Mouse (Mus musculus) kidney, adult 2 months (tissue): Measurements from ENCODE around the gene Cltb. TPM values are rescaled to one million over a fixed set of nuclear protein-coding genes. Genes with fewer than 3 reads are reported as not detected.

ENCODE experiments used
- DNase-seq: peaks from one replicate; pipeline ENCODE4 v3.0.0; 2021
- H3K27ac ChIP-seq: fragments of 200-500 bp; 2 replicates; pipeline ENCODE4 v1.5.1; 2012; ENCODE audit warnings: low read depth, low read length, control low read depth, inconsistent platforms; ENCODE audit not compliant: insufficient read depth
- H3K27me3 ChIP-seq: fragments of 200-500 bp; replicated peaks from 2 replicates; pipeline ENCODE4 v1.6.1; 2012; ENCODE audit warnings: mild to moderate bottlenecking, moderate library complexity, low read length, inconsistent platforms; ENCODE audit not compliant: control insufficient read depth, insufficient read depth
- H3K36me3 ChIP-seq: fragments of 200-500 bp; 2 replicates; pipeline ENCODE4 v1.6.1; 2012; ENCODE audit warnings: mild to moderate bottlenecking, moderate library complexity, low read length, inconsistent platforms; ENCODE audit not compliant: control insufficient read depth, insufficient read depth
- H3K4me1 ChIP-seq: fragments of 200-500 bp; 2 replicates; pipeline ENCODE4 v1.6.1; 2011; ENCODE audit warnings: low read length; ENCODE audit not compliant: control insufficient read depth, insufficient read depth
- H3K4me3 ChIP-seq: fragments of 200-500 bp; 2 replicates; pipeline ENCODE4 v1.5.1; 2011; ENCODE audit warnings: mild to moderate bottlenecking, low read depth, low read length, control low read depth; ENCODE audit not compliant: insufficient read depth
- CTCF ChIP-seq: fragments of 200-500 bp; conservative IDR thresholded peaks from 2 replicates; pipeline ENCODE4 v1.5.1; 2011; ENCODE audit warnings: low read depth, mild to moderate bottlenecking, control low read depth, low read length, moderate library complexity, mixed read lengths; ENCODE audit not compliant: insufficient read depth, insufficient read length
- POLR2A ChIP-seq: fragments of 200-500 bp; IDR thresholded peaks from one replicate; pipeline ENCODE4 v1.6.1; 2011; ENCODE audit warnings: low read depth, low read length, control low read depth
- WGBS: fragments of 180-500 bp; shearing (Covaris S2); methylation state at CpG from one replicate; pipeline ENCODE4 v1.1.7; 2018; 5-methylcytosine and 5-hydroxymethylcytosine counted together
- polyA plus RNA-seq: library from polyadenylated mRNA; depleted of rRNA; stranded (reverse); fragments of >200 nt; gene quantifications from 2 replicates; pipeline ENCODE4 v1.2.3, GENCODE M21; 2012; rRNA removed

The Cltb gene
- 102 and 119 TPM in 2 replicates for polyA plus RNA-seq

GRCm38 (mm10) chr13:54610972-54611754 is at the start of gene Cltb:
TSS of gene Cltb (minus strand) at chr13:54611344.
- Histone ChIP-seq H3K4me1 (peaks cover 5% of the 10 kb centered on the region; the same call in 1 of the 2 replicates), H3K4me3 (peak within 1 kb of the TSS; percentile 73), H3K27ac (peak within 1 kb of the TSS; percentile 63), H3K36me3 (no peaks in the 10 kb centered on the region), H3K27me3 (no peaks in the 10 kb centered on the region)
- DNase-seq, result peak; percentile 91
- under 1% methylated on average over 66 of the region's 66 CpGs for WGBS
- no peak for TF ChIP-seq POLR2A
- no peak for TF ChIP-seq CTCF

GRCm38 (mm10) chr13:54660877-54661276 is 49.7 kb upstream of the Cltb start:
- Histone ChIP-seq H3K4me3 (no peak overlapping the region), H3K4me1 (peaks cover 13% of the 10 kb centered on the region), H3K36me3 (no peaks in the 10 kb centered on the region; the same call in 1 of the 2 replicates), H3K27me3 (no peaks in the 10 kb centered on the region), H3K27ac (no peak overlapping the region)
- WGBS, result 60% methylated on average over 5 of the region's 5 CpGs
- DNase-seq, result no peak
- TF ChIP-seq POLR2A (no peak), CTCF (no peak)

- Histone ChIP-seq H3K36me3 (peaks cover 5% of the 10 kb centered on the region), H3K27ac (no peak overlapping the region), H3K27me3 (no peaks in the 10 kb centered on the region), H3K4me3 (no peak overlapping the region), H3K4me1 (no peaks in the 10 kb centered on the region; the same call in 1 of the 2 replicates)
- DNase-seq, result peak; percentile 65
- TF ChIP-seq POLR2A (no peak), CTCF (no peak)
- 73% methylated on average over 3 of the region's 3 CpGs for WGBS
Observed at GRCm38 (mm10) chr13:54650461-54650860, 39.3 kb upstream of the Cltb start.

GRCm38 (mm10) chr13:54635011-54635410 is 23.9 kb upstream of the Cltb start:
- TF ChIP-seq POLR2A, result no peak
- TF ChIP-seq CTCF, result no peak
- peaks cover 5% of the 10 kb centered on the region; the same call in 1 of the 2 replicates for H3K4me1 ChIP-seq
- DNase-seq, result peak; percentile 31
- no peaks in the 10 kb centered on the region for H3K27me3 ChIP-seq
- H3K36me3 ChIP-seq, result peaks cover 2% of the 10 kb centered on the region
- WGBS, result 85% methylated on average over 3 of the region's 3 CpGs
- H3K27ac ChIP-seq, result no peak overlapping the region
- no peak overlapping the region for H3K4me3 ChIP-seq

- H3K27ac ChIP-seq, result peak overlapping the region; percentile 74
- H3K36me3 ChIP-seq, result no peaks in the 10 kb centered on the region; the same call in 1 of the 2 replicates
- DNase-seq, result peak; percentile 78
- H3K27me3 ChIP-seq, result no peaks in the 10 kb centered on the region
- peaks cover 7% of the 10 kb centered on the region; the same call in 1 of the 2 replicates for H3K4me1 ChIP-seq
- 25% methylated on average over 3 of the region's 3 CpGs for WGBS
- H3K4me3 ChIP-seq, result no peak overlapping the region
- TF ChIP-seq POLR2A (no peak), CTCF (no peak)
Observed at GRCm38 (mm10) chr13:54632731-54633277, 21.7 kb upstream of the Cltb start.

- Histone ChIP-seq H3K27ac (no peak overlapping the region), H3K4me1 (peaks cover 9% of the 10 kb centered on the region; the same call in 1 of the 2 replicates), H3K27me3 (no peaks in the 10 kb centered on the region), H3K36me3 (no peaks in the 10 kb centered on the region), H3K4me3 (no peak overlapping the region)
- 48% methylated on average over 4 of the region's 4 CpGs for WGBS
- peak; percentile 23 for DNase-seq
- TF ChIP-seq CTCF (no peak), POLR2A (no peak)
Observed at GRCm38 (mm10) chr13:54629128-54629527, 18.0 kb upstream of the Cltb start.

GRCm38 (mm10) chr13:54621960-54622521 is 10.9 kb upstream of the Cltb start:
- Histone ChIP-seq H3K4me1 (peaks cover 5% of the 10 kb centered on the region; the same call in 1 of the 2 replicates), H3K36me3 (no peaks in the 10 kb centered on the region), H3K27me3 (no peaks in the 10 kb centered on the region), H3K27ac (peak overlapping the region; percentile 85), H3K4me3 (peak overlapping the region; percentile 93)
- WGBS, result under 1% methylated on average over 27 of the region's 27 CpGs
- DNase-seq, result no peak
- TF ChIP-seq CTCF, result no peak
- TF ChIP-seq POLR2A, result no peak
